10 mouse cellular contexts compared by ENCODE assay signal in genomic region chr8:47286081-47286700, GRCm38 (mm10).
A peak's percentile ranks its signal among the peaks of the same experiment; 100 is the strongest.
DNase-seq lines count a peak whose midpoint lies in the region; ATAC-seq and TF ChIP-seq lines count a peak whose summit lies in the region.
"Had no signal": no experiment of that assay in that cellular context is flagged by ENCODE, and none has a peak within 500 bp of the region (broad histone marks: within the 10 kb centered on the region; RNA-seq: fewer than 3 reads in every experiment).

No protein-coding gene starts in this region.

- no peak for TF ChIP-seq CTCF in cerebellum, adult 2 months (IDR thresholded peaks at IDR 0.05; ENCODE audit: borderline replicate concordance, insufficient read depth, low read depth, low read length)
- no peak for TF ChIP-seq CTCF in brain, embryonic 14.5 days (IDR thresholded peaks at IDR 0.05; ENCODE audit: borderline replicate concordance, extremely low read depth, insufficient read depth, insufficient read length)

- no peak overlapping the region for H3K27ac ChIP-seq in cerebellum, adult 2 months (ENCODE audit: insufficient read depth, low read length)
- no peak overlapping the region for H3K27ac ChIP-seq in limb, embryonic 15.5 days
- no peak overlapping the region for H3K27ac ChIP-seq in liver, embryonic 11.5 days (ENCODE audit: low read depth, low read length)
- H3K27ac ChIP-seq: liver, embryonic 14.5 days had no signal

- H3K9me3 ChIP-seq in limb, embryonic 15.5 days, result no peaks in the 10 kb centered on the region
- no peaks in the 10 kb centered on the region for H3K9me3 ChIP-seq in liver, embryonic 11.5 days (ENCODE audit: control insufficient read depth, low read length)

- peaks cover 7% of the 10 kb centered on the region; the same call in 1 of the 2 replicates for H3K4me1 ChIP-seq in cerebellum, adult 2 months (ENCODE audit: control insufficient read depth, insufficient read depth, low read length)
- peaks cover 36% of the 10 kb centered on the region for H3K4me1 ChIP-seq in limb, embryonic 15.5 days
- no peaks in the 10 kb centered on the region for H3K4me1 ChIP-seq in liver, embryonic 11.5 days (replicated peaks; ENCODE audit: control insufficient read depth, insufficient read depth, low read length)

- 0 out of 2 replicates have a peak, but pooled peaks have one; percentile 5 for ATAC-seq in granulocyte monocyte progenitor cell, adult 5-6 weeks (replicated peaks; ENCODE audit: poor library complexity, severe bottlenecking)
- no peak for ATAC-seq in limb, embryonic 15.5 days (ENCODE audit: insufficient number of reproducible peaks, low FRiP score, low TSS enrichment, low read depth)
- no peak for ATAC-seq in liver, embryonic 11.5 days (replicated peaks; ENCODE audit: low FRiP score)

- WGBS in cerebellum, adult 2 months, result 25% methylated on average over 12 of the region's 12 CpGs
- 72% methylated on average over 12 of the region's 12 CpGs for WGBS in limb, embryonic 15.5 days
- WGBS in liver, embryonic 11.5 days, result 83% methylated on average over 12 of the region's 12 CpGs

- no peak for DNase-seq in cerebellum, adult 2 months
- DNase-seq in cerebellum, adult 8-10 months, result no peak
- DNase-seq in brain, embryonic 14.5 days (ENCODE audit: low read depth), result peak; percentile 40
- DNase-seq in liver, embryonic 11.5 days (ENCODE audit: low spot score), result no peak
- DNase-seq in spleen, postnatal 4 days (ENCODE audit: low spot score in 2 of 2), result no peak
- DNase-seq in adrenal gland, postnatal 14 days, result no peak
- DNase-seq: kidney, adult 2 months had no signal

- peak overlapping the region; percentile 81 for H3K4me3 ChIP-seq in cerebellum, adult 2 months (replicated peaks; ENCODE audit: insufficient read depth, low read depth, low read length)
- H3K4me3 ChIP-seq in limb, embryonic 15.5 days, result peak overlapping the region; percentile 84
- no peak overlapping the region for H3K4me3 ChIP-seq in liver, embryonic 11.5 days (ENCODE audit: low read depth, low read length)

- H3K4me2 ChIP-seq in limb, embryonic 15.5 days, result peak overlapping the region; percentile 89
- H3K4me2 ChIP-seq in liver, embryonic 11.5 days, result no peak overlapping the region

- no peaks in the 10 kb centered on the region for H3K36me3 ChIP-seq in limb, embryonic 15.5 days
- no peaks in the 10 kb centered on the region for H3K36me3 ChIP-seq in liver, embryonic 11.5 days (ENCODE audit: control insufficient read depth, insufficient read depth, low read length)

- no peak for TF ChIP-seq POLR2A in cerebellum, adult 2 months (IDR thresholded peaks at IDR 0.05; ENCODE audit: borderline replicate concordance, insufficient read depth, low read length)
- TF ChIP-seq POLR2A in brain, embryonic 14.5 days (IDR thresholded peaks at IDR 0.05; ENCODE audit: borderline replicate concordance, extremely low read depth, insufficient read depth, insufficient read length, poor library complexity, severe bottlenecking), result no peak

- no peak overlapping the region for H3K9ac ChIP-seq in limb, embryonic 15.5 days
- H3K9ac ChIP-seq in liver, embryonic 11.5 days (ENCODE audit: low read depth, low read length), result no peak overlapping the region
- H3K9ac ChIP-seq: liver, embryonic 14.5 days had no signal

- no peaks in the 10 kb centered on the region for H3K27me3 ChIP-seq in cerebellum, adult 2 months (ENCODE audit: control insufficient read depth, insufficient read depth, low read length)
- no peaks in the 10 kb centered on the region for H3K27me3 ChIP-seq in limb, embryonic 15.5 days
- H3K27me3 ChIP-seq in liver, embryonic 11.5 days (replicated peaks; ENCODE audit: control insufficient read depth, insufficient read depth, low read length), result peaks cover 41% of the 10 kb centered on the region
